Mouse (Mus musculus) cerebral cortex, adult 2 months (tissue): ENCODE measurements around the gene Utp15.

ENCODE experiments used
- WGBS: fragments of 180-500 bp; shearing (Covaris S2); methylation state at CpG from one replicate; pipeline ENCODE4 v1.1.7; 2018; 5-methylcytosine and 5-hydroxymethylcytosine counted together

Gene Utp15

GRCm38 (mm10) chr13:98249594-98249993 lies 13.2 kb downstream of the Utp15 start:
- 85% methylated on average over 10 of the region's 10 CpGs for WGBS

GRCm38 (mm10) chr13:98245386-98245785 lies 17.5 kb downstream of the Utp15 start:
- 60% methylated on average over 7 of the region's 7 CpGs for WGBS

GRCm38 (mm10) chr13:98244571-98245350 lies 18.1 kb downstream of the Utp15 start:
- 69% methylated on average over 5 of the region's 5 CpGs for WGBS

GRCm38 (mm10) chr13:98241531-98242282 lies 21.1 kb downstream of the Utp15 start:
- 73% methylated on average over 9 of the region's 9 CpGs for WGBS

GRCm38 (mm10) chr13:98239978-98240641 lies 22.7 kb downstream of the Utp15 start:
- 16% methylated on average over 12 of the region's 12 CpGs for WGBS

- 29% methylated on average over 6 of the region's 6 CpGs for WGBS
These were observed 27.4 kb downstream of the Utp15 start for GRCm38 (mm10) chr13:98235451-98235850.

- 94% methylated on average over 1 of the region's 1 CpGs for whole genome bisulfite sequencing
These were observed 32.3 kb downstream of the Utp15 start for GRCm38 (mm10) chr13:98230511-98230910.

GRCm38 (mm10) chr13:98226225-98226624 lies 36.6 kb downstream of the Utp15 start:
- WGBS: 71% methylated on average over 2 of the region's 2 CpGs

GRCm38 (mm10) chr13:98222848-98223247 lies 40.0 kb downstream of the Utp15 start:
- WGBS: 24% methylated on average over 12 of the region's 12 CpGs

GRCm38 (mm10) chr13:98210137-98210536 lies 52.7 kb downstream of the Utp15 start:
- 81% methylated on average over 7 of the region's 7 CpGs for WGBS

GRCm38 (mm10) chr13:98208842-98209241 lies 54.0 kb downstream of the Utp15 start:
- 48% methylated on average over 9 of the region's 9 CpGs for WGBS

- 4% methylated on average over 13 of the region's 13 CpGs for WGBS
These were observed 56.3 kb downstream of the Utp15 start for GRCm38 (mm10) chr13:98206546-98206870.

- under 1% methylated on average over 63 of the region's 76 CpGs for WGBS
These were observed 56.9 kb downstream of the Utp15 start, which contains the start of gene Arhgef28 for GRCm38 (mm10) chr13:98205771-98206545. Gene Arhgef28, minus strand, starts transcription at chr13:98206439.

GRCm38 (mm10) chr13:98205111-98205510 lies 57.7 kb downstream of the Utp15 start:
- WGBS: 39% methylated on average over 8 of the region's 8 CpGs

- 91% methylated on average over 8 of the region's 8 CpGs for WGBS
These were observed 58.5 kb downstream of the Utp15 start for GRCm38 (mm10) chr13:98204371-98204770.

GRCm38 (mm10) chr13:98201436-98201835 lies 61.4 kb downstream of the Utp15 start:
- WGBS: 73% methylated on average over 9 of the region's 9 CpGs
